ENCODE assay signal across 31 mouse cellular contexts in the genomic region with DNA sequence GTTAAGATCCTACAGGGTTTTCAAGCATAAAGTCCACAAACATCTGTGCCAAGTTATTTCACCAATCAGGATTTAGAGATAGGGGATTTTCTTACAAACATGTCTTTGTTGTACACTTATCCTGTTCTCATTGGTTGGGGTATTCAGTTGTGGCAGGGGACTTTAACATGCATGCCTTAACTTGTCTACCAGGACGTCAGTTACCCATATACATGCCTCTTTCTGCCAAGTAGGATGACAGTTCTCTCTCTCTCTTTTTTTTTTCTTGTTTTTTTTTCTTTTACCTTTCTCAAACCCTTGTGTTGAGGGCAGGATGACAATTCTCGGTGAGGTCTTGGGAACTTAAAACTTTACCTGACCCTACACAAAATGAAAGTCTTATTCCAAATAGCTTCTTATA.
"Had no signal": no experiment of that assay in that cellular context is flagged by ENCODE, and none has a peak within 500 bp of the region (broad histone marks: within the 10 kb centered on the region; RNA-seq: fewer than 3 reads in every experiment).

No protein-coding gene starts in this region.

- ATAC-seq: liver, embryonic 12.5 days; liver, postnatal 0 days; lung, postnatal 0 days; midbrain, embryonic 13.5 days; midbrain, embryonic 15.5 days; midbrain, embryonic 16.5 days had no signal

- H3K4me2 ChIP-seq: limb, embryonic 12.5 days; limb, embryonic 13.5 days; limb, embryonic 15.5 days; liver, embryonic 11.5 days; liver, embryonic 12.5 days; liver, embryonic 13.5 days; liver, embryonic 15.5 days; lung, embryonic 14.5 days; lung, embryonic 15.5 days; midbrain, embryonic 11.5 days; midbrain, embryonic 12.5 days; midbrain, embryonic 13.5 days; midbrain, embryonic 15.5 days; neural tube, embryonic 12.5 days had no signal

- DNase-seq: left cerebral cortex, postnatal 4 days; liver; liver, embryonic 13.5 days; liver, postnatal 0 days; lung, adult 18-20 months; lung, adult 2 months; lung, embryonic 14.5 days; lung, postnatal 10 days; lung, postnatal 14 days; lung, postnatal 36 days; lung, postnatal 4 days; midbrain, embryonic 14.5 days had no signal

- H3K9me3 ChIP-seq: limb, embryonic 12.5 days; limb, embryonic 13.5 days; limb, embryonic 15.5 days; liver, embryonic 12.5 days; liver, embryonic 13.5 days; liver, embryonic 15.5 days; lung, embryonic 15.5 days; midbrain, embryonic 10.5 days; midbrain, embryonic 12.5 days; midbrain, embryonic 13.5 days; midbrain, embryonic 15.5 days; neural tube, embryonic 12.5 days had no signal

- H3K4me3 ChIP-seq: limb, embryonic 12.5 days; limb, embryonic 13.5 days; limb, embryonic 15.5 days; liver, embryonic 12.5 days; liver, embryonic 13.5 days; liver, embryonic 15.5 days; lung, embryonic 15.5 days; megakaryocyte, embryonic 14.5 days; midbrain, embryonic 10.5 days; midbrain, embryonic 12.5 days; midbrain, embryonic 13.5 days; midbrain, embryonic 15.5 days; myocyte; neural tube, embryonic 12.5 days had no signal

- H3K27ac ChIP-seq: limb, embryonic 12.5 days; limb, embryonic 13.5 days; limb, embryonic 15.5 days; liver, embryonic 12.5 days; liver, embryonic 13.5 days; liver, embryonic 14.5 days; liver, embryonic 15.5 days; lung, embryonic 15.5 days; macrophage; midbrain, embryonic 10.5 days; midbrain, embryonic 12.5 days; midbrain, embryonic 13.5 days; midbrain, embryonic 15.5 days; neural tube, embryonic 12.5 days had no signal

- H3K9ac ChIP-seq: limb, embryonic 12.5 days; limb, embryonic 13.5 days; limb, embryonic 15.5 days; liver, embryonic 12.5 days; liver, embryonic 13.5 days; liver, embryonic 14.5 days; liver, embryonic 15.5 days; liver, postnatal 0 days; lung, embryonic 14.5 days; lung, embryonic 15.5 days; midbrain, embryonic 12.5 days; midbrain, embryonic 13.5 days; midbrain, embryonic 15.5 days; neural tube, embryonic 12.5 days had no signal

- H3K27me3 ChIP-seq: midbrain, embryonic 15.5 days had no signal

- H3K36me3 ChIP-seq: limb, embryonic 12.5 days; limb, embryonic 13.5 days; limb, embryonic 15.5 days; liver, embryonic 12.5 days; liver, embryonic 13.5 days; liver, embryonic 15.5 days; lung, embryonic 15.5 days; midbrain, embryonic 10.5 days; midbrain, embryonic 12.5 days; midbrain, embryonic 13.5 days; midbrain, embryonic 15.5 days; neural tube, embryonic 12.5 days had no signal
